Mouse (Mus musculus): ENCODE results near the gene Galr2. TPM values are rescaled to one million over a fixed set of nuclear protein-coding genes. Genes with fewer than 3 reads are reported as not detected.

The Galr2 gene
- polyA plus RNA-seq, 1 experiment from 2014 or later = 0.18 TPM

DNA sequence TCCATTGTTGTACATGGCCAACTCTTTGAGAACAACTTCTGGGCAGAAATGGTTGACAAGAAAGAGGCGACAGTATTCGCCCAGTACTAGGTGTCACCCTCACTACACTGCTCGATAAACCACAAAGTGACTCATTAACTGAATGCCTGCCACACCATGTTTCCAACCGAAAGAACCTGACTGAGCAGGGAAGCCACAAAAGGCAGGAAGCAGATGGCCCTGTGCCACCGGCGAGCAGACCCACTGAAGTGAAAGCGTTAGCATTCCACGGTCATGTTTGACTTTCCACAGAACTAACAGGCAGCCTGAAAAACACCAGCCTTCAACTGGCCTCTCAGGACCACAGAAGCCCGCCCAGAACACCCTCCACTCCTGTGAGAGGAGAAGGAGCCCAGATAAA, 26.1 kb upstream of the Galr2 start:
- Histone ChIP-seq H3K4me3 (no peak overlapping the region), H3K4me1 (0 out of 2 replicates have a peak, but pooled peaks cover 4% of the 10 kb centered on the region), H3K27me3 (no peaks in the 10 kb centered on the region), H3K9ac (no peak overlapping the region), H3K36me3 (peaks cover 100% of the 10 kb centered on the region), H3K4me2 (no peak overlapping the region), H3K9me3 (no peaks in the 10 kb centered on the region), H3K27ac (no peak overlapping the region)
- no peak for ATAC-seq (ENCODE audit: insufficient number of reproducible peaks, insufficient read depth, low FRiP score, low TSS enrichment, low read depth)
- WGBS = 91% methylated on average over 9 of the region's 9 CpGs

DNA sequence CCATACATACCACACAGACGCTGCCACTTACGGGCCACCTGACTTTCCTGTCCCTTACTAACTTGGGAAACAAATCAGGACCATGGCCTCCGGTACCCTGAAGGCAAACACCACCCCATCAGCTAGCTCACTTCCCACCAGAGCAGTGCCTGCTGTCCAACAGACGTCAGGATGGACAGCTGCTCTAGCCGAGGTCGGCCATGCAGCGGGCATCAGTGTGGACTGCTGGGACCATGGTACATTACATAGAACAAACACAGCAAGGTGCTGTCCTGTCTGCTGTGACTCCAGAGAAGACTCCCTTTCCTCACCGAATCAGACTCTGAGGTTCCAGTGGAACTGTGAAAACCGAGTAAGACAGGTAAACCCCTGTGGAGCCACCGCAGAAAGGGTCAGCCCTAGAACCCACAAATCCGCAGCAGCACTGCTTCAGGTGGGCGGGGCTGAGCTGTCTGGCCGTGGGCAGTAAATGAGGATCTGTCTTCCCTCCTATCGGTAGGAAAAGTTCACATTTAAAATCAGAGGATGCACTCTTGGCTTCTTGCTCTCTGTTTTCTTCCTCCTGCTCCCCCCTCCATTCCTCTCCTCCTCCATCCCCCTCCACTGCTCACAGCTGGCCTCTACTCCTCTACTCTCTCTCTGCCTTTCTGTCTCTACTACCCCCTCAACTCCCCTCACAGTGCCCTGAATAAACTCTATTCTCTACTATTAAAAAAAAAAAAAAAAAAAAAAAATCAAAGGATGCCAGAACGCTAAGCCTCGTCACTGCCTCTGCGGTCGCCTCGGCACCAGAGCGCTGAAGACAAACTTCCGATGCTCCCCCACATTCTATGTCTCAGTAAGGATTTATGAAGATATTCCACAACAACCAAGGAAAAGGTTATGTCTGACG, 25.4 kb upstream of the Galr2 start:
- Histone ChIP-seq H3K27me3 (no peaks in the 10 kb centered on the region), H3K4me2 (no peak overlapping the region), H3K4me1 (0 out of 2 replicates have a peak, but pooled peaks cover 4% of the 10 kb centered on the region), H3K9ac (no peak overlapping the region), H3K4me3 (no peak overlapping the region), H3K9me3 (no peaks in the 10 kb centered on the region), H3K27ac (no peak overlapping the region), H3K36me3 (peaks cover 100% of the 10 kb centered on the region)
- 85% methylated on average over 22 of the region's 22 CpGs for WGBS
- no peak for ATAC-seq (ENCODE audit: insufficient number of reproducible peaks, insufficient read depth, low FRiP score, low TSS enrichment, low read depth)

DNA sequence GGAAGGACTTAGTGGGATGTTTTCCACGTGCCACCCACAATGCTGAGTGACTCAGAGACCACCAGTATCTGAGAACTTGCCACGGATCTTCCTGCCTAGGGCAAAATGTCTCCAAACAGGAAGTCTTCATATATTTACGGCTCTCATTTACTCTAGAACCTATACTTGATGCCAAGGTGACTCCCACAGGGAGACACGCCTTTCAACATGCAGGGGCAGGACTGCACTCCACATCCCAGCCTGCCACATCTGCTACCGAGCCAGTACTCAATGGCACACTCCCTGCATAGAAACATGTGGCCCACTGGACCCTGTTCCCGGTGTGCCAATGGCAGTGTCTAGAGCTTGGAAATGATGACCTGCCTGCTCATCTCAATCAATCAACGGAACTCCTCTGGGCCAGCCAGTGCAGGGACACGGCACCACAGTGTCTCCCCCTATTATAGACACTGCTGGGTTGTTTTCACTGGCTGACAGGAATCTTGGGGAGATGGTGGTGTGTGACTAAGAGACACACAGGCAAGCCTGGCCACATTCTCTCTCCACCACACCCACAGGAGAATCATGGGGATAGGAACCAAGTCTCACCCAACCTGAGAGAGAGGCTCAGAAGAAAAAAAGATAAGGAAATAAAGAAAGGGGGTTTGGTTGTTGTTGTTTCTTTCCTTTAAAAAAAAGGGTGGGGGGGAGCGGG, 24.6 kb upstream of the Galr2 start:
- Histone ChIP-seq H3K4me2 (no peak overlapping the region), H3K36me3 (peaks cover 100% of the 10 kb centered on the region), H3K9ac (0 out of 2 replicates have a peak overlapping the region, but pooled peaks have one; percentile 16), H3K9me3 (no peaks in the 10 kb centered on the region), H3K27me3 (no peaks in the 10 kb centered on the region), H3K27ac (no peak overlapping the region), H3K4me1 (0 out of 2 replicates have a peak, but pooled peaks cover 4% of the 10 kb centered on the region), H3K4me3 (no peak overlapping the region)
- 77% methylated on average over 9 of the region's 9 CpGs for WGBS
- ATAC-seq (ENCODE audit: insufficient number of reproducible peaks, insufficient read depth, low FRiP score, low TSS enrichment, low read depth) = no peak

DNA sequence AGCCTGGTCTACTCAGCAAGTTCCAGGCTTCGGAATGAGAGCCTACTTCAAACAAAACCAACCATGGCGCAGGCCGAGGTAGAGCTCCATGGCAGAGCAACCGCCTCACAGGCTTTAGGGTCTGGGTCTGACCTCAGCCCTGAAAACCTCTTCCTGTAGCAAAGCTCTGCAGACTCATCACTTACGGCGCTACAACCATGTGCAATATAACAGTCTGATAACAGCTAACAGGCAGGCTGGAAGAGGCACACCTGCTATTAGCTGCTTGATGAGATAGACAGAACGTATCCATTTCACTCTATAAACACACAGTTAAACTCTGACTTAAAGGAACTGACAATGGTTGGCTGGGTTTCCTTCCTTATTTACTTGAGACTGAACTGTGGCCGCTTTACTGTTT, 21.3 kb upstream of the Galr2 start:
- ATAC-seq (ENCODE audit: insufficient number of reproducible peaks, insufficient read depth, low FRiP score, low TSS enrichment, low read depth) = no peak

DNA sequence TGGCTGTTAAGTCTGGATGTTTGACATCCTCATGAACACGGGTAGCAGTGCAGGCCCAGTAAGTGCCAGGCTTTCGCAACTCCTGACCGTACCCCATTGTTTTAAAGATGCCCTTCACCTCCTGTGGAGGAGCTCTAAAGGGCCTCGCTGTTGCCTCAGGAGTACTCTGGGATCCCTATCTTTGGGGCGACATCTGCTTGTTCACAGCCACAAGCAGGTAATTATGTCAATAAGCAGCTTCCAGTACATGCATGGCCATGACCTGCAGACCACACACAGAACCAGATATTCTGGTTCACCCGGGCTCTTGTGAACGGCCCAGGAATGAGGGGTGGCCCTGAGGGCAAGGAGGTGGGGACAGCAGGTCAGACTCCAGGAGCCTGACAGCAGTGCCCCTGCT, 20.5 kb upstream of the Galr2 start:
- H3K4me2 ChIP-seq = no peak overlapping the region
- 78% methylated on average over 7 of the region's 7 CpGs for WGBS
- H3K36me3 ChIP-seq = peaks cover 98% of the 10 kb centered on the region
- H3K4me1 ChIP-seq = 0 out of 2 replicates have a peak, but pooled peaks cover 4% of the 10 kb centered on the region
- no peaks in the 10 kb centered on the region for H3K9me3 ChIP-seq
- ATAC-seq (ENCODE audit: insufficient number of reproducible peaks, insufficient read depth, low FRiP score, low TSS enrichment, low read depth) = no peak
- no peak overlapping the region for H3K27ac ChIP-seq
- no peak overlapping the region for H3K9ac ChIP-seq
- H3K4me3 ChIP-seq = no peak overlapping the region
- no peaks in the 10 kb centered on the region for H3K27me3 ChIP-seq

More for the DNA sequence above, 21.3 kb upstream of the Galr2 start:
- Histone ChIP-seq H3K36me3 (peaks cover 100% of the 10 kb centered on the region), H3K4me3 (no peak overlapping the region), H3K27me3 (no peaks in the 10 kb centered on the region), H3K4me1 (0 out of 2 replicates have a peak, but pooled peaks cover 4% of the 10 kb centered on the region), H3K9ac (no peak overlapping the region), H3K4me2 (no peak overlapping the region), H3K9me3 (no peaks in the 10 kb centered on the region), H3K27ac (no peak overlapping the region)
- WGBS = 93% methylated on average over 8 of the region's 8 CpGs

DNA sequence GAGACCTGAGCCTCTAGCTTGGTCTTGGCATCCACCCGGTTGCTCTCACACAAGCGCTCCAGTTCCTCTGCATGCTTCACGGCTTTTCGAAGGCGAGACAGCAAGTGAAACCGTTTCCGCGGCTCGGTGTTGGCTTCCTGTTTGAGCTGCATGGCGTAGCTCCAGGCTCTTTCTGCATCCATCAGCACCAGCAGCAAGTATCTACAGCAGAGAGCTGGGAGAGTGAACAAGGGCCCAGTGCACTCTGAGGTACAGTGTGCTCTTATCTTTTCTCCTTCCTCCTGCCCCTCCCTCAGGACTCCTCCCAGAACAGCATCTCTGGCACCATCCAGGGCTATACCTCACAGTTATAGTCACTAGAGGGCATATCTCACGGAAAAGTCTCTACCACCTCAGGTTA, 15.4 kb upstream of the Galr2 start:
- H3K27ac ChIP-seq = no peak overlapping the region
- no peak overlapping the region for H3K4me2 ChIP-seq
- H3K9me3 ChIP-seq = no peaks in the 10 kb centered on the region
- WGBS = 89% methylated on average over 11 of the region's 11 CpGs
- H3K27me3 ChIP-seq = no peaks in the 10 kb centered on the region
- 0 out of 2 replicates have a peak, but pooled peaks cover 7% of the 10 kb centered on the region for H3K4me1 ChIP-seq
- no peak for ATAC-seq (ENCODE audit: insufficient number of reproducible peaks, insufficient read depth, low FRiP score, low TSS enrichment, low read depth)
- H3K9ac ChIP-seq = no peak overlapping the region
- H3K36me3 ChIP-seq = peaks cover 98% of the 10 kb centered on the region
- H3K4me3 ChIP-seq = no peak overlapping the region

DNA sequence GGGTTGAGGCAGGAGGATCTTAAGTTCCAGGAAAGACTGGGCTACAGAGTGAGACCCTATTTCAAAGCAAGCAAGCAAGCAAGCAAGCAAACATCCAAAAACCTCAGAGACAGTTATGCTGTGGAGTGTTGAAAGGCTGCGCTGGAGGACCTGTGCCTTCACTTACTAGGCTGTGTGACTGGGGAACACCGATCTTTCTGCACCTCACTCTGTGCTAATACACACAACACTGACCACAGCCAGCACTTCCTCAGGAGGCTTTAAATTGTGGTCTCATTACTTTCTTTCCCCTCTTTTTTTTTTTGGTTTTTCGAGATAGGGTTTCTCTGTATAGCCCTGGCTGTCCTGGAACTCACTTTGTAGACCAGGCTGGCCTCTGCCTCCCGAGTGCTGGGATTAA, 14.9 kb upstream of the Galr2 start:
- Histone ChIP-seq H3K27me3 (no peaks in the 10 kb centered on the region), H3K9ac (no peak overlapping the region), H3K4me2 (no peak overlapping the region), H3K27ac (no peak overlapping the region), H3K9me3 (no peaks in the 10 kb centered on the region), H3K36me3 (peaks cover 98% of the 10 kb centered on the region), H3K4me3 (no peak overlapping the region), H3K4me1 (0 out of 2 replicates have a peak, but pooled peaks cover 9% of the 10 kb centered on the region)
- 81% methylated on average over 4 of the region's 4 CpGs for WGBS
- no peak for ATAC-seq (ENCODE audit: insufficient number of reproducible peaks, insufficient read depth, low FRiP score, low TSS enrichment, low read depth)

DNA sequence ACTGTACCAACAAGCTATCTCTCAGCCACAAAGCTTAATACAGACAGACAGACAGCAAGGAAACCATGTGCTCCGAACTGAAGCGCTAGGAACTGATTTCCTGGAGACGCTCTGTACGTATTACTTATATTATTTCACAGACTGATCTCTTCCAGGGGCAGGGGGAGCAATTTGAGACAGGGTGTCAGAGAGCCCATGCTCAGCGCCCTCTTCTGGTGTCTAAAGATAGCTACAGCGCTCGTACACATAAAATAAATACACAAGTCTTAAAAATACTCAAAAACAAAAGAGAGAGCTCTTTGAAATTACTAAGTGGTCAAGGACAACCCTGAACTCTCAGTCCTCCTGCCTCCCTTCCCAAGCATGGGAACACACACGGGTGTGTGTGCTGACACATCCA, 13.1 kb upstream of the Galr2 start:
- WGBS = 81% methylated on average over 8 of the region's 8 CpGs
- H3K4me2 ChIP-seq = no peak overlapping the region
- no peak overlapping the region for H3K27ac ChIP-seq
- H3K9ac ChIP-seq = no peak overlapping the region
- H3K9me3 ChIP-seq = no peaks in the 10 kb centered on the region
- no peak for ATAC-seq (ENCODE audit: insufficient number of reproducible peaks, insufficient read depth, low FRiP score, low TSS enrichment, low read depth)
- peaks cover 23% of the 10 kb centered on the region for H3K4me1 ChIP-seq
- peaks cover 90% of the 10 kb centered on the region for H3K36me3 ChIP-seq
- H3K4me3 ChIP-seq = no peak overlapping the region
- no peaks in the 10 kb centered on the region for H3K27me3 ChIP-seq

DNA sequence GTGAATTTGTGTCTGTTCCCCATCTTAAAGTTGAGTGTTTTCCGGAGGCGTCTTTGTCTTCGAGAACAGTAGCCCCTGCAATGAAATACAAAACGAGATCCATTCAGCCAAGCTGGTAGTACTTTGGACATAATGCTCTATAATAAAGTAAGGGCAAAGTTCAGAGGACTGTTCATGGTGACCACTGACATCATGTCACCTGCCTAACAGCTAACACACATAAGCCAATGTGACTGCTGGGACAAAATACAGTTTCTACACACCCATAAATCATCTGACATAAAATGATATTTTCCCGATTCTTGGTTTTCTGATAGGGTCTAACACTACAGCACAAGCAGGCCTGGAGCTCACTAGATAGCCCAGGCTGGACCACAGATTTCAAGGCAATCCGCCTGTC, 12.4 kb upstream of the Galr2 start:
- no peak overlapping the region for H3K4me3 ChIP-seq
- peaks cover 83% of the 10 kb centered on the region for H3K36me3 ChIP-seq
- peaks cover 28% of the 10 kb centered on the region for H3K4me1 ChIP-seq
- 91% methylated on average over 6 of the region's 6 CpGs for WGBS
- no peak overlapping the region for H3K27ac ChIP-seq
- H3K9ac ChIP-seq = no peak overlapping the region
- H3K27me3 ChIP-seq = no peaks in the 10 kb centered on the region
- H3K4me2 ChIP-seq = no peak overlapping the region
- no peak for ATAC-seq (ENCODE audit: insufficient number of reproducible peaks, insufficient read depth, low FRiP score, low TSS enrichment, low read depth)
- no peaks in the 10 kb centered on the region for H3K9me3 ChIP-seq

DNA sequence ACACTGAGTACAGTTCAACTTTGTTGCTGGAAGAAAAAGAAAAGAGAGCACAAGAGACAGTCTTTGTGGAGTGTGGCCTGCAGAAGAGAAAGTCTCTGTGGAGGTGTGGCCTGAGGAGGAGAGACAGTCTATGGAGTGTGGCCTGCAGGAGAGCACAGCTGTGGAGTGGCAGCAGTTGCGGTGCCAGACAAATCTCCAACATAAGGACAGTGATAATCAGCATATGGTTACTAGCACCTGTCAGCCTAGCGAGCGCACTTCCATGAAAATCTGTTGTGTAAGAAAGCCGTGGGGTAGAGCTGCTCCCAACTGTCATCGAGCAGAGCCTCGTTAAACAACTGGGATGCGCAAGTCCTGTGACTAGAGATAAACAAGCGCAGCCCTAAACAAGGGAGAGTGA, 11.2 kb upstream of the Galr2 start:
- no peak overlapping the region for H3K4me2 ChIP-seq
- H3K4me1 ChIP-seq = peaks cover 32% of the 10 kb centered on the region
- WGBS = 92% methylated on average over 8 of the region's 8 CpGs
- no peaks in the 10 kb centered on the region for H3K27me3 ChIP-seq
- no peak for ATAC-seq (ENCODE audit: insufficient number of reproducible peaks, insufficient read depth, low FRiP score, low TSS enrichment, low read depth)
- no peak overlapping the region for H3K9ac ChIP-seq
- no peak overlapping the region for H3K4me3 ChIP-seq
- H3K9me3 ChIP-seq = no peaks in the 10 kb centered on the region
- no peak overlapping the region for H3K27ac ChIP-seq
- peaks cover 71% of the 10 kb centered on the region for H3K36me3 ChIP-seq

DNA sequence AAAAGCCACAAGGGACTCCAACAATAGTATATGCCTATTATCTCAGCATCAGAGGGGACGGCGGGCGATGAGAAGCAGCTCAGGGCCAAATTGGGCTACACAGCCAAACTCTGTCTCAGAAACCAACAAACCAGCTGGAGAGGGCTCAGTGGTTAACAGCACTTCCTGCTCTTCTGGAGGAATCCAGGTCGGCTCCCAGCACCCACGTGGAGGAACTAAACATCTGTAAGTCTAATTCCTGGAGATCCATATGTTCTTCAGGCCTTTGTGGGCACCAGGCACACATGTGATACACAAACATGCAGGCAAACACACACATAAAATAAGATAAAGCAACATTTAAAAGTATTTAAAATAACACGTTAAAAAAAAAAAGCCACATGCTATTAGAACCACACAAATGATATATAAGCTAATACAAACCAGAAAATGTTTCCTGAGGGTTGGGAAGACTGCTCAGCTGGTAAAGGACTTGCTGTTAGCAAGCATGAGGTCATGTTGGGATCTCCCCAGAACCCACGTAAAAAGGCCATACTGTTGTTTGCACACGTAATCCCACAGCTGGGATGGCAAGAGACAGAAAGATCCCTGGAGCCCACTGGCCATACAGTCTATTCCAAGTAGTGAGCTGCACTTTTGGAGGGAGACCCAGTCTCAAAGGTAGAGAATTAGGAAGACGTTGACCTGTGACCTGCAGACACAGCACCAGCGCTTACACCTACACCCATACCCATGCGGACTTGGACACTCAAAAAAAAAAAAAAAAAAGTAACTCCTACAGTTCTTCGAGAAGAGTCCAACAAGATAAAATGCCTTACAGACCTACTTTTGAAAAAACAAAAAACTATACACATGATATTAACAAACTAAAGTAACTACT, 7.9 kb upstream of the Galr2 start:
- no peak for ATAC-seq (ENCODE audit: insufficient number of reproducible peaks, insufficient read depth, low FRiP score, low TSS enrichment, low read depth)
- H3K27ac ChIP-seq = no peak overlapping the region
- peaks cover 34% of the 10 kb centered on the region for H3K4me1 ChIP-seq

More for the DNA sequence above, 7.9 kb upstream of the Galr2 start:
- 43% methylated on average over 12 of the region's 12 CpGs for WGBS
- Histone ChIP-seq H3K9ac (peak overlapping the region; percentile 98), H3K4me3 (peak overlapping the region; percentile 99), H3K9me3 (no peaks in the 10 kb centered on the region), H3K36me3 (peaks cover 40% of the 10 kb centered on the region), H3K4me2 (peak overlapping the region; percentile 65), H3K27me3 (no peaks in the 10 kb centered on the region)
